Mouse (Mus musculus): ENCODE results near the gene Neurl2. TPM values are rescaled to one million over a fixed set of nuclear protein-coding genes. Genes with fewer than 3 reads are reported as not detected.
"Not testable (repeated sequence)": the region's sequence is repeated elsewhere in the genome, so short reads cannot be mapped to it uniquely, and the experiment has no call there.

Neurl2 gene
- total RNA-seq, 1 experiment from 2014 or later: 2.4 TPM

DNA sequence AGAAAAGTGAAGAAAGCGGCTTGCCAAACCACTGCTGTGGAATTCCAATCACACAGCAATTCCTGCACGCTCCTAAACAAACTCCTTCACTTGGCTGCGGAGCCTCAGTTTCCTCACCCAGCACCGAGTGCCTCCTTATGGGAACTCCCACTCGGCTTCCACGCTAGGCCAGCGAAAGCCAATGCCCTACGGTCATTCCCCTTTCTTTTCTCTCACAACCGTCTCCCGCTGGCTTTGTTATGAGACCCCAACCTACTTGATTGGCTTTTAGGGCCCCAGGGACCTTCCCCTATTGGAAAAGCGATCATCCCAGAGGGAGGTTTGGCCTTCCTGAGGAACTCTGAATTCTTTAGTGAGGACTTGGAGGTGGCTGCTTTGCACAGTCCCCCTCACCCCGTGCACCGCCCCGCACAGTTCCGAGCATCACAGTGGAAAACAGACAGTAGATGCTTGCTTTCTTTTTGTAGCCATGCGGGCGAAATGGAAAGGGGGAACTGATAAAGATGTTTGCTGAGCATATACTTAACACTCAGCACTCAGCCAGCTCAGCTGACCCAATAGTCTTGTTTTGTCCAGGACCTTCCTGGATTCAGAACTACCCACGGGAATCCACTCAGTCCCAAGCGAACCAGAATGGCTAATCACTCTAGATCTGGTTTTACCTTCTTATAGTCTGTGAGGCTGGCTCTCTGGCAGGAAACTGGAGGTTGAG lies 24.7 kb upstream of the Neurl2 start:
- no peak for DNase-seq

DNA sequence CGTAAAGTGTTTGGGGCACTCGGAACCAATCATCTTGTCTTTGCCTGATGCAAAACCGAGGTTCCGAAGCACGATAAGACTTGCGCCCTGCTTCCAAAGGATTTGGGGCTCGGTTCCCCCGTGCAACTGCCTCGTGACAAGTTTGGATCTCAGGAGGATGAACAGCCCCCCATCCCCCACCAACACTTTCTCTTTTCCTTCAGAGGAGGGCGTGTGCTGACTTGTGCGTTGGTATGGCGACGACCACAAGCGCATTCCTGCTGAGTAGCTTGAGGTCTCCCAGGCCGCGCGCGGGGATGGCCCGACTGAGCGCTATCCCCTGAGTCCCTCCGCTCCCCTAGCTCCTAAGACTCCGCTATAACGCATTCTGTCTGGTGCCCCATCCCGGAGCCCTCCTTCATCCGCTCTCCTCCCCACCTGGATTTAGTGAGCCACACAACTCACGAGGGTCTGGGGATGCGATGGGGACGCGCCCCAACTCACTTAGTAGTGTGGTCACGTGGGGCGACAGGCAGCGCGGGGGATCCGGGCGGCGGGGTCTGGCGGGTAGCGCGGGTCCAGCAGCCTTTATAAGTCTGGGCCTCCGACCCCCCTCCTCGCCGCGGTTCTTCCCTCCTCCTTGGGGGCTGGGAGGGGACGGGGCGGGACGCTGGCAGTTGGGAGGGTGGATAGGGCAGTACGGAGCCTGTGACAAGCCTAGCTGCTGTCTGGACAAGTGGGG lies 24.0 kb upstream of the Neurl2 start, which contains the start of gene Pltp:
TSS of gene Pltp (minus strand) at position 611 of the 721 bp plus-strand sequence.
- peak; percentile 54 for DNase-seq

DNA sequence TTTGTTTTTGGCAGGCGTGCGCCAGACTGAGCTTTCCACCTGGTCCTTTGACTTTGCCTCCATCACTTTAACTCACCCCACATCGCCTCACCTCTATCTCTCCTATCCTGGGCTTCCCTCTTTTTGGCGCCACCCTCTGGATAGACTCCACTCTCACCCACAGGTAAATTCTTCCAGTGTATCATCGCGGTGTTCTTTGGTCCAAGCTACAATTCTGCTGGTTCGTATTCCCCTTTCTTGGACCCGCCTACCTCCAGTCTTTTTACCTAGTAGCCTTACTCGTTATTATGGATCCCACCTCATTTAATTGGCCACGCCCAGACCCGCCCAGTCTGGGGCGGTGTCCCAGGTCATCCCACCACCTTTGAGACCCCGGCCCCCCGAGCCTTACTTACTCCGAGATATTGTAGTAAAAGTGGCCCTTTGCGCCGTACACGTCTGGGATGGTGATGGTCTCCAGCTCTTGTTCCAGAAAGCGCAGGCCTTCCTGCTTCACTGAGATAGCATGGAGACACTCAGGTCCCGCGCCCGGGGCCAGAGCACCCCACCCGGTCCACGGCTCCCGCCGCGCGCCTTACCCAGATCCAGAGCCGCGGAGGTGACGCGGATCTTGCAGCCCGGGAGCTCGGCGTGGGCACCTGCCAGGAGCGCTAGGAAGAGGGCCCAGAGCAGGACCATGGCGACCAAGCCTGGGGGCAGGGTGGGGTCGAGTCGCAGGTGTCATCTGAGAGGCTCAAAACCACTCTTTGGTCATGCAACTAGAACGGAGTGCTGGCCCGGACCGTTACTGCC lies 23.2 kb upstream of the Neurl2 start:
- DNase-seq: peak; percentile 33

DNA sequence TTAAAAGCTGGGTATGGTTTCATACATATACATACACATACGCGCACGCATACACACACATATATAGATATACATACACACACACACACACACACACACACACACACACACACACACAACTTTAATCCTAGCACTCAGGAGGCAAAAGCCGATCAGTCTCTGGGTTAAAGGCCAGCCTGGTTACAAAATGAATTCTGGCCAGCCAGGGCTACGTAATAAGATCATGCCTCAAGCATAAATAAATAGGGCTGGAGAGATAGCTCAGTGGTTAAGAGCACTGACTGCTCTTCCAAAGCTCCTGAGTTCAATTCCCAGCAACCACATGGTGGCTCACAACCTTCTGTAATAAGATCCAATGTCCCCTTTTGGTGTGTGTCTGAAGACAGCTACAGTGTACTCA lies 22.3 kb upstream of the Neurl2 start:
- DNase-seq: not testable (repeated sequence)

DNA sequence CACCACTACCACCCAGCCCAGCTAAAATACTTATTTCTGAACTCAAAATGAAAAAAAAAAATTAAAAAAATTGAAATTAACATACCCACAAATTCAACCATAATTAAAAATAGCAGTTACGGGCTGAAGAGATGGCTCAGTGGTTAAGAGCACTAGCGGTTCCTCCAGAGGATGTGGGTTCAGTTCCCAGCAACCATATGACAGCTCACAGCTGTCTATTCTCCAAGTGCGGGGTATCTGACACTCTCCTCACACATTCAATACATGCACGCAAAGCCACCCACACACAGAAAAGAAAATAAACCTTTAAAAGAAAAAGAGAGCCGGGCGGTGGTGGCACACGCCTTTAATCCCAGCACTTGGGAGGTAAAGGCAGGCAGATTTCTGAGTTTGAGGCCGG lies 16.8 kb upstream of the Neurl2 start:
- DNase-seq: no peak

DNA sequence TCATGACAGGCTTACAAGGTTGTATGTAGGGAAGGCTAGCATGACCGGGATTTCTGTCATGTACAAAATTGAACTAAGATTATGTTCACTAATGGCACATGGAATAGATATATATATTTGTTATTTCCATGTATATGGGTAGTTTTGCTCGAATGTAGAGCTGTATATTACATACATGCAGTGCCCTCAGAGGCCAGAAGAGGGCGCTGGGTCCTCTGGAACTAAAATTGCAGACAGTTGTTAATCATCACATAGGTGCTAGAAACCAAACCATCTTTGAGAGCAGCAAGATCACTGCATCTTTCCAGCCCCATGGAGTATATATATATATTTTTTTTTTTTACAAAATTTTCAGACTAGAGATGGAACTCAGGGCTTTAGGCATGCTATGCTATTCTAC lies 12.5 kb upstream of the Neurl2 start:
- no peak for DNase-seq

DNA sequence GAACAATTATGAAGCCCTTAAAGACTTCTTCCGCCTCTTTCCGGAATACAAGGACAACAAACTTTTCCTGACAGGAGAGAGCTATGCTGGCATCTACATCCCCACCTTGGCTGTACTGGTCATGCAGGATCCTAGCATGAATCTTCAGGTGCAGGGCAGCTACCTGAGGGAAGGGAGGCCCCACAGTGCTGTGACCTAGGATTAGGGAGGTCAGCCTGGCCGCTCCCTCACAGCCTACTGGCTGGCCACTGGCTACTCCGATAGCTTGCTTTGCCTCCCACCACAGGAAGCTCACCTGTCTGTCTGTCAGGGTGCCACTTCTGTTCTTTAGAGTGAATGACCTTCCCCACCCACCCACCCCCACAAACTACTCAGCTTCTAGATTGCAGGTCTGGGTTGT lies 1.9 kb upstream of the Neurl2 start:
- DNase-seq: no peak

DNA sequence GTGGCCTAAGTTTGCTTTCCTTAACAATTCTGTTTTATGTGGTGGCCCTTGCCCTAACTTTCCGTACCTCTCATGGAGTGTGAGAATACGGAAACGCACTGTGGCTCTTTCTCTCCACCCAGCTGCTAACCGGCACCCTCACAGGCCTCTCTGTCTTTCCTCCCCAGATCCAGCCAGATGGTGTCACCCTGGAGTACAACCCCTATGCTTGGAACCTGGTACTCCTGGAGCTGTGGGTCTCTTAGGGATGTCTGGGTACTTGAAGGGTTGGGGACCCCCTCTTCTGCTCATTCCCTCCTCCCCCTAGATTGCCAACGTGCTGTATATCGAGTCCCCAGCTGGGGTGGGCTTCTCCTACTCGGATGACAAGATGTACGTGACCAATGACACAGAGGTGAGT lies 1.3 kb upstream of the Neurl2 start:
- no peak for DNase-seq

DNA sequence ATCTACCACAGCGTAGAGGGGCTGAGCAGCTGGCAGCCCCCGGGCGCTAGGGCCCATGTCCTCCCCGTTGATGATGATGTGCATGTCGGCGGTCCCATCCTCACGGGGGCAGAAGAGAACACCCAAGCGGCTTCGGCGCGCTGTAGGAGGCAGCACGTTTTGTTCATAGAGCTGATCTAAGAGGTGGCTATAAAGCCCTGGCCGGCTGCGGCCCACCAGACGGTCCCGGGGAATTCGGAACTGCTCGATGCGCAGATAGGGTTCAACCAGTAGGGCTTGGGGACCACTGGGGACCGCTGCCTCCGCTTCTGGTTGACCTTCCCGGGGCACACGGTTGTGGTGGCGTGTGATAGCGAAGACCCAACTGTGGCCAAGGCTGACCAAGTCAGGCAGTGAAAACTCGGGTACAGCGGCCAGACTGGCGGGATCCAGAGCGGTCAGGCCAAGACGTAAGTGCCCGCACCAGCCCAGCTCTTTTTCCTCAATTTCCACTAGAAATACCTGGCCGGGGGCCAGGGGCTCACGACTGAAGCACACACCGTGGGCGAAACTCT lies 431 bp downstream of the Neurl2 start, which contains the start of gene Ctsa:
TSS of gene Ctsa (plus strand) at position 126 of the 554 bp plus-strand sequence.
- DNase-seq: peak; percentile 88

DNA sequence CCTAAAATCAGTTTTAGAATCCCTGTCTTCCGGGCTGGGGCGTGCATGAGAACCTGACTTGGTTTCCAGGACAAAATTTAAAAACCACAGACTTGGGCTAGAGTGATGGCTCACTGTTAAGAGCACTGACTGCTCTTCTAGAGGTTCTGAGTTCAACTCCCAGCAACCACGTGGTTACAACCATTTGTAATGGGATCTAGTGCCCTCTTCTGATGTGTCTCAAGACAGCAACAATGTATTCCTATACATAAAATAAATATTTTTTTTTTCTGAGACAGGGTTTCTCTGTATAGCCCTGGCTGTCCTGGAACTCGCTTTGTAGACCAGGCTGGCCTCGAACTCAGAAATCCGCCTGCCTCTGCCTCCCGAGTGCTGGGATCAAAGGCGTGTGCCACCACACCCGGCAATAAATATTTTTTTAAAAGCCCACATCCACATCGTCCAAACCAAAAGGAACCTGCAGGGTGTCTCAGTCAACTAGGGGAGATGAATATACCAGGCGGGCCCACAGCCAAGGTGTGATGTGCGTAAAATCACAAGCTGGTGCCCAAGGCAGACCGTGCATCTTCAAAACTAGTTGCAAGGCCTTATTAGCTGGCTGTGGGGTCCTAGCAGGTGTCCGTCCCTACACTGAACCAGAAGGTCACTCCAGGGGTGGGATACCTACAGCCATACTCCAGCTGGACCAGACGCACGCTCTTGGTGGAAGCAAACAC lies 1.1 kb downstream of the Neurl2 start:
- DNase-seq: no peak

DNA sequence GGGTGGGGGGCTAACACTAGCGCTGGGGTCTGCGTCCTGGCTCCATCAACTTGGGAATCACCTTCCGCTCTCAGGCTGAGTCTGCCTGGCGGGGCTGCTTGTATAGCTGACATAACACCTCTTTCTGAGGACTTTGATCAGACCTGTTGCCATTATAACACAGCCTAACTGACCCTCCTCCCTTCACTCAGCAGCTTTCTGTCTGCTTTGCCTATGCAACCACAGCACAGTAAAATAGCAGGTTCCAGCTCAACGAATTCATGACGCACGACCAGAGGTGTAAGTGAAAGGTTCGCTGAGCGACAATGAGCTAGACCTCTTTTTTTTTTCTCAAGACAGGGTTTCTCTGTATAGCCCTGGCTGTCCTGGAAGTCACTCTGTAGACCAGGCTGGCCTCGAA lies 2.2 kb downstream of the Neurl2 start:
- no peak for DNase-seq

DNA sequence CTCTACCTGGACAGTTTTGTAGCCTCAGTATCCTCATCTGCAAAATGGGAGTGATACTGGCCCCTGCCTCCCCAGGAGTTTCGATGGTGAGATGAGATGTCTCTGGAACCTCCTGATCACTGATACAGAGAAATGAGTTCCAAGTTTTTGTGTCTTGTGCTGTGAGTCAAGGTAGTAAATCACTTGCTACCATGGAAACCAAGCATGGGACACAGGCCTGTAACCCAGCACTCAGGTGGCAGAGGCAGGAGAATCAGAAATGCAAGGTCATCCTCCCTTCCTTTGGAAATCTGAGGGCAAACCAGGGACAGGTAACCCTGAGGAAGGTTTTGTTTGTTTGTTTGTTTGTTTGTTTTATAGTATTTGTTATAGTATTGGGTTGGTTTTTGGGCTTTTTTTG lies 4.2 kb downstream of the Neurl2 start:
- no peak for DNase-seq

DNA sequence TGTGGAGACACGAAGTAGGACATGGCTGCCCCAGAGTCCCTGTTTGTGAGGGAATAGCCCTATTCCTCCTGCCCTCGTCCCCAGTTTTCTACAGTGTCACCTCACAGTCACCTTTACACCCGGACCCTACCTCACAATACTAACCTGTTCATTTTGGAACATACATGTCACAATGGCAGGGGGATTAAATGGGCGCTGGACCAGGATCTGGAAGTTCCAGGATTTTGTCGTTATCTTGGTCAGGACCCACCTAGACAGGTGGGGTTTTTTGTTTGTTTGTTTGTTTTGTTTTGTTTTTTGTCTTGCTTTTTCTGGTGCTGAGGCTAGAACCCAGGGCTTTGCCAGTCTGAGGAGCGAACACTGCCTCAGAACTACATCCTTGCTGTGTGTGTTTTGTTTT lies 4.8 kb downstream of the Neurl2 start, which contains the start of gene Spata25:
TSS of gene Spata25 (minus strand) at position 101 of the 400 bp plus-strand sequence.
- DNase-seq: no peak

DNA sequence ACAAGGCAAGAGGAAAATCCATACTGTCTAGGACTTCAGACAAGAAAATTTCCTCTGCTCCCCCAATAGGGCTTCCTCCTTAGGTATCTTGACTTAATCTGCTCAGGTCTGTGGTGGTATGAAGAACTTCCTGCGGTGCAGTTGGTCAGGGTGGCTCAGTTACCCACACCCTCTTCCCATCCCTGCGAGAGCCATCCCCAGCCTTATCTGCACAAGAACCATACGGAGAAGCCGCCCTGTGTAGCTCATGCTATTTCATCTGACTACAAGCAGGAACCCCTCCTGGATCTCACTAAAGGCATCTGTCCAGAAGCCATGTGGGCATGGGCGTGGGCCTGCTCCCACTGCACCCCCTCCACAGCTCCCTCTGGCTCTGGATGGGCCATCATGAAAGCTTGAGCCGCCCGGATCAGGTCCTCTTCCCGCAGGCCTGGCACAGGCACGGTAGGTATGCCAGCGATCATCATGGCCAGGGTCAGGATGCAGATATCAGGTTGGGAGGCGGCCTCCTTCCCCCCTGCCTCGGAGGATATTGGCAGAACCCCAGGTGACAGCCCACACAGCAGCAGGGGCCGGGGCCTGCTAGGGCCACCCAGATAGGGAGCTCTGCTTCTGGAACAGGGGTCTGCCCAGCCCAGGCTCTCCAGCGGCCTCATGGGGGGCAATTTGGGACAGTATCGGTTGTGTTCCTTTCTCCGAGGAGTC lies 6.0 kb downstream of the Neurl2 start:
- DNase-seq: no peak

DNA sequence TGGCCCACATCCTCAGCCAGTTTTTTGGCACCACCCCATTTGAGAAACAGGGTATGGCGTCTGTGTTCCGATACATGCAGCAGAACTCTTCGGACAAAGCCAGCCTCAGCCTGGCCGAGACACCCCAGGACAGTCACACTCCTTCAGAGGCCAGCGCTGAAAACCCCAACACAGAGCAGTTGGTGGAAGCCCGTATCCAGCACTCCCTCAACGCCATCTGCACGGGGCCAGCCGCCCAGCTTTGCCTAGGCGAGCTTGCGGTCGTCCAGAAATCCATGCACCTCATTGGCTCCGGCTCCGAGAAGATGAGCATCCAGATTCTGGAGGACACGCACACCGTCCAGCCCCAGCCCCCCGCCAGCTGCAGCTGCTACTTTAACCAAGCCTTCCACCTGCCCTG lies 7.7 kb downstream of the Neurl2 start:
- no peak for DNase-seq

DNA sequence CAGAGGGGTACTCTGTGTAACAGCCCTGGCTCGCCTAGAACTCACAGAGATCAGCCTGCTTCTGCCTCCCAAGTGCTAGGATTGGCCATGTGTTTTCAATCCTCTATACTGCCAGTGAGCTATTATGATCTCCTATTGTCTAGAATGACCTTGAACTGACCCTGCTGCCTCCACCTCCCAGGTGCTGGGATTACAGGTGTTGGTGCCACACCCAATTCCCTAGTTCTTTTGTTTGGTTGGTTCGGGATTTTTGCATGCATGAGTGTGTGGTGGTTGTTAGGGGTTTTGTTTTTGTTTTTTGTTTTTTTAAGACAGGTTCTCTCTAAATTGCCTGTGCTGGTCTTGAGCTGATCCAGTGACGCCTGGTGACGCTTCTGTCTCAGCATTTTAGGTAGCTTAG lies 9.3 kb downstream of the Neurl2 start:
- no peak for DNase-seq

DNA sequence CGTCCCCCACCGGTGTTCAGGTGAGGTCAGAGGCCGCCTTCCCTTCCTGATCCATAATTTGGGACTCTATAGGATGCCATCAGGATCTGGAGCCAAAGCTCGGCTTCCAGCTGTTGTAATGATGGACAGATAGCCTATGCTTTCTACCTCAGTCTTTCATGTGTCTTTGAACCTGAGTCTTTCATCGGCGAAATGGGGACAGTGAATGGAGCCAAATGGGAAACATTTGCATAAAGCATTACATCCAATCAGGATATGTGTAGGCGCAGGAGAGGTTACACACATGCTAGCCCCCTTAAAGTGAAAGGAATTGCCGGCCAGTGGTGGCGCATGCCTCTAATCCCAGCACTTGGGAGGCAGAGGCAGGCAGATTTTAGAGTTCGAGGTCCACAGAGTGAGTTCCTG lies 10.1 kb downstream of the Neurl2 start:
- peak; percentile 30 for DNase-seq

DNA sequence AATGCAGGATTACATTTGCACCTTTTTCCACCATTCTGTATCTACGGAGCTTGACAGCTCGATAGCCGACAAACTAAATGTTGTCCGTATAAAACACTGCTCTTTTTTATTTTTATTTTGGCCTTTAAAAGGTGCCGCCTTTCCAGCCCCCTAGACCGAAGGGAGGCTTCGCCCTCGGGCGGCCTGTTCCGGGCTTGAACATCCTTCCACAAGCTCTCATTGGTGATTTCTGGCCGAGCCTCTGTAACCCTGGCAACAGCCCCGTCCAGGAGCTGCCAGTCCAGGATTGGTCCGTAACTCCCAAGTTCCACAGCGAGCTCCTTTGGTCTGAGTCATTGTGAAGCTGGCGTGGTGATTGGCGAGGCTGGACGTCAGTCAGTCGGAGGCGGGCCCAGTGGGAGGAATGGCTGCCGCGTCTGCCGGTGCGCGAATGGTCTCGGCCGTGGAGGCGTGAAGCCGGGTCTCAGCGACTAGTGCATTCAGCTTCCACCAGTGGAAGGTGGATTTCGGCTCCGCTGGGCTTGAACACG lies 10.6 kb downstream of the Neurl2 start, which contains the start of gene Zswim1:
TSS of gene Zswim1 (plus strand) at position 51 of the 530 bp plus-strand sequence.
- peak; percentile 100 for DNase-seq

DNA sequence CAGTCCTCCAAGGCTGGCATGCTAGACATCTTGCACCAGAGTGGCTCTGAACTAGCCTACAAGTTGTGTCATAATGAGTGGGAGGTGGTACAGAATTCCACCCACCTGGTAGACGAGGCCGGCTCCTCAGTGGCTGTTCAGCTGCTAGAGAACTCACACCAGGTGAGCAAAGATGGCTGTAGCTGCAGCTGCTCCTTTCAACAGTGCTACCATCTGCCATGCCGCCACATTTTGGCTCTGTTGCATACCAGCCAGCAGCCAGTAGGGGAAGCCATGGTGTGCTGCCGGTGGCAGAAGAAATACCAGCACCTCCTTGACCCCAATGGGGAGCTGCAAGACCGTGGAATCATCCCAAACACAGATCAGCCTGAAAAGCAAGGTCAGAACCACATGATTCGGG lies 12.2 kb downstream of the Neurl2 start:
- DNase-seq: no peak

DNA sequence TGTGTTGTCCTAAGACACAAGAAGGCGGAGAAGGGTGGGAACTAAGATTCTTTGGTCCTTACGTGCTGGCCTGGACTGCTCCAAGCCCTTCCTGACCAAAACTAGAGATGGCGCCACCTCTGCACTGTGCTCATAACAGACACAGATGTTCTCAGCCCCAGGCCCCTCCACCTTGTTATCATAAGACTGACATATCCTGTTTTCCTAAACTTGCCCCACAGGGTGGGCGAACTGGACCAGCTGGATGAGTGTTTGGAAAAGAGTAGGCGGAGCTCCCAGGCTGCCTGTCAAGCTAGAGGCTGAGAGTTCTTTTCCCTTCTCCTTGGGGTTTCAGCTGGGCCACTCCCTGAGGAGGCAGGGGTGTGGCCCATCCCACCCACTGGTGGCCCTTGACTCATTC lies 15.6 kb downstream of the Neurl2 start:
- no peak for DNase-seq

DNA sequence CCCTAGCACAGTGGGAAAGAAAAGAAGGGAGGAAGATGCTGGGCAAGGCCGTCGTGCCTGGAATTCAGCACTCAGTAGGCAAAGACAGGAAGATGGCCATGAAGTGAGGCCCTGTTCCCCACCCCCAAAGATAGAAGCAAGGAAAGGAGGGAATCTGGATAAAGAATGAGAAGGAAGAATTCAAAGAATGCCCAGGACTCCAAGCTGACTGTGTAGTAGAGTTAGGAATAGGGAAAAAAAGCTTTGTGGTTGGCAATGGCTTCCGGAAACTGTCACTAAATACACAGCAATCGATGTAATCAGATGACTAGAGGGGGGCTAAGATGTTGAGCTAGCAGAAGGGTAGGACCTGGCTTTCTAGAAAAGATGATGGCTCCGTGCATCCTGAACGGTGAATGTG lies 16.1 kb downstream of the Neurl2 start:
- no peak for DNase-seq

Data from adrenal gland, postnatal 14 days (tissue).